Mouse (Mus musculus) layer of hippocampus, adult 9-10 months (tissue): ENCODE measurements around the gene Nf2.

Source experiments
- DNase-seq: peaks from one replicate; pipeline ENCODE4 v3.0.0; 2022; ENCODE audit warnings: low spot score

Gene Nf2

GRCm38 (mm10) chr11:4746733-4747132 lies 102.6 kb downstream of the Nf2 start, which contains the start of gene Cabp7:
Gene Cabp7, minus strand, starts transcription at chr11:4746778.
- DNase-seq = no peak

GRCm38 (mm10) chr11:4745969-4746368 lies 103.4 kb downstream of the Nf2 start:
- no peak for DNase-seq

GRCm38 (mm10) chr11:4744691-4745090 lies 104.6 kb downstream of the Nf2 start:
- DNase-seq = no peak

GRCm38 (mm10) chr11:4740785-4741184 lies 108.6 kb downstream of the Nf2 start:
- no peak for DNase-seq

GRCm38 (mm10) chr11:4738719-4739118 lies 110.6 kb downstream of the Nf2 start:
- no peak for DNase-seq

- DNase-seq = no peak
These were observed 111.7 kb downstream of the Nf2 start for GRCm38 (mm10) chr11:4737682-4738081.

- no peak for DNase-seq
These were observed 113.0 kb downstream of the Nf2 start for GRCm38 (mm10) chr11:4736355-4736754.

- no peak for DNase-seq
These were observed 115.2 kb downstream of the Nf2 start for GRCm38 (mm10) chr11:4734179-4734578.

GRCm38 (mm10) chr11:4731781-4732180 lies 117.6 kb downstream of the Nf2 start:
- no peak for DNase-seq

- DNase-seq = no peak
These were observed 118.4 kb downstream of the Nf2 start for GRCm38 (mm10) chr11:4730913-4731312.

GRCm38 (mm10) chr11:4730096-4730495 lies 119.2 kb downstream of the Nf2 start:
- DNase-seq = no peak

GRCm38 (mm10) chr11:4729603-4730002 lies 119.7 kb downstream of the Nf2 start:
- DNase-seq = no peak

- no peak for DNase-seq
These were observed 127.6 kb downstream of the Nf2 start for GRCm38 (mm10) chr11:4721728-4722127.

GRCm38 (mm10) chr11:4720900-4721580 lies 128.3 kb downstream of the Nf2 start:
- no peak for DNase-seq

- DNase-seq = no peak
These were observed 128.9 kb downstream of the Nf2 start for GRCm38 (mm10) chr11:4720393-4720792.

GRCm38 (mm10) chr11:4719961-4720360 lies 129.4 kb downstream of the Nf2 start:
- DNase-seq = no peak

- no peak for DNase-seq
These were observed 130.8 kb downstream of the Nf2 start for GRCm38 (mm10) chr11:4718548-4718947.

GRCm38 (mm10) chr11:4716530-4717236 lies 132.7 kb downstream of the Nf2 start:
- no peak for DNase-seq
